Mouse (Mus musculus): ENCODE data around the gene Ccdc159. TPM values are rescaled to one million over a fixed set of nuclear protein-coding genes. Genes with fewer than 3 reads are reported as not detected.

Gene Ccdc159
- polyA plus RNA-seq (2014; fragmentation: Nextera tagmentation; extraction: Ambion mirVana), result 2.5 and 3.1 TPM in 2 replicates

DNA sequence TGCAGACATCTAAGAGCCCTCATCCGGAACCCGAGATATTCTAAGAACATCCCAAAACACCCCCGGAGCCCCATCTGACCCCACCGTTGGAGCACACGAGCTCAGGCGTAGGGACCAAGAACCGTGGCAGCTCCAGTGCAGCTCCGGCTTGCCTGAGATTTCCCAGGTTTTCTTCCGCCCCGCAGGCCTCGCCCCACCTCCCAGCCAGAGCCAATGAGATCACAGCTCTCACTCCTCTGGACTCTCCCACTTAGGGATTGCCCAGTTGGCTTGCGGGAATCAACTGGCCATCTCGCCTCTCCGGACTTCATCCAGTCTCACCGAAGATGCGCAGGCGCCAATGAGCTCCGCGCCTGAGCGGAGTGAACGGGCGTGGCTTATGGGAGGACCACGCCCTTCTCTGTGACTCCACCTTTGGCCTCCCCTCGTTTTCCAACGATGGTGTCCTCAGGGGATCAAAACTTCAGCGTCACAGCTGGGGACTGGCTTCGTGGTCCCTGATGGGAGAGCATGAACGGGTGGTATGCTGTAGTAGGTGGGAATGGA is at the start of gene Ccdc159, which contains the start of gene Tmem205:
Gene Ccdc159 (plus strand): TSS at position 264 of the 546 bp plus-strand sequence.
Gene Tmem205 (minus strand): TSS at position 349 of the 546 bp plus-strand sequence.
- peak within 1 kb of the TSS; percentile 63 for H3K4me2 ChIP-seq (ENCODE audit: low read depth, low read length)
- ATAC-seq (replicated peaks; ENCODE audit: insufficient number of reproducible peaks, low FRiP score, low TSS enrichment, low read depth), result peak; percentile 95
- H3K4me1 ChIP-seq (ENCODE audit: control insufficient read depth, insufficient read depth, low read length), result no peaks in the 10 kb centered on the region; the same call in 1 of the 2 replicates
- peak within 1 kb of the TSS; percentile 53 for H3K4me3 ChIP-seq (ENCODE audit: low read depth, low read length)
- H3K36me3 ChIP-seq (replicated peaks; ENCODE audit: control insufficient read depth, insufficient read depth, low read depth, low read length), result no peaks in the 10 kb centered on the region
- H3K27ac ChIP-seq (replicated peaks; ENCODE audit: low read depth, low read length), result no peak within 1 kb of the TSS
- DNase-seq (ENCODE audit: low spot score), result peak; percentile 97
- H3K9me3 ChIP-seq (replicated peaks; ENCODE audit: control insufficient read depth, low read length), result no peaks in the 10 kb centered on the region
- H3K9ac ChIP-seq (replicated peaks; ENCODE audit: low read length), result peak within 1 kb of the TSS; percentile 76
- no peaks in the 10 kb centered on the region for H3K27me3 ChIP-seq (ENCODE audit: control insufficient read depth, insufficient read depth, low read length)
- WGBS, result under 1% methylated on average over 28 of the region's 28 CpGs

DNA sequence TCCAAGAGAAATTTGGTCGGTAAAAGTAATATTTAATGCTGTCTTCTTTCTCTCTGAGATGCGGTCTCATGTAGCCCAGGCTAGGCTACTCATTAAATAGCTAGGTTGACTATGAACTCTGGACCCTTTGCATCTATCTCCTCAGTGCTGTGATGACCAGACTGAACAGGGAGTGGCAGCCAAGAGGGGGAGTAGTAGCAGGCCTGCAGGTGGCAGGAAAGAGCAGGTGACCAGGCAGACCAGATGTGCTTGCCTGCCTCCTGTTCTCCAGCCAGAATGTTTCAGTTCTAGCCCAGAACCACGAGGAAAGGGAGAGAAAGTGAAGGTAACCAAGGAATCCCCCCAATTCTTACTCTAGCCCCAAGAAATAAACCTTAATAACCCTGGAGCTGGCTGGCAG is 38.0 kb upstream of the Ccdc159 start:
- Histone ChIP-seq H3K9ac (replicated peaks; ENCODE audit: low read length) (no peak overlapping the region), H3K27ac (replicated peaks; ENCODE audit: low read depth, low read length) (no peak overlapping the region), H3K4me2 (ENCODE audit: low read depth, low read length) (no peak overlapping the region), H3K4me1 (ENCODE audit: control insufficient read depth, insufficient read depth, low read length) (no peaks in the 10 kb centered on the region), H3K36me3 (replicated peaks; ENCODE audit: control insufficient read depth, insufficient read depth, low read depth, low read length) (no peaks in the 10 kb centered on the region), H3K9me3 (replicated peaks; ENCODE audit: control insufficient read depth, low read length) (no peaks in the 10 kb centered on the region), H3K27me3 (ENCODE audit: control insufficient read depth, insufficient read depth, low read length) (no peaks in the 10 kb centered on the region), H3K4me3 (ENCODE audit: low read depth, low read length) (no peak overlapping the region)
- ATAC-seq (replicated peaks; ENCODE audit: insufficient number of reproducible peaks, low FRiP score, low TSS enrichment, low read depth) (no peak), DNase-seq (ENCODE audit: low spot score) (no peak)
- WGBS, result 68% methylated on average over 3 of the region's 3 CpGs

- peak overlapping the region; percentile 44 for H3K4me2 ChIP-seq (ENCODE audit: low read depth, low read length)
- H3K27ac ChIP-seq (replicated peaks; ENCODE audit: low read depth, low read length), result no peak overlapping the region
- H3K9me3 ChIP-seq (replicated peaks; ENCODE audit: control insufficient read depth, low read length), result no peaks in the 10 kb centered on the region
- WGBS, result 17% methylated on average over 10 of the region's 10 CpGs
- H3K4me3 ChIP-seq (ENCODE audit: low read depth, low read length), result peak overlapping the region; percentile 35
- no peaks in the 10 kb centered on the region for H3K27me3 ChIP-seq (ENCODE audit: control insufficient read depth, insufficient read depth, low read length)
- peak; percentile 81 for ATAC-seq (replicated peaks; ENCODE audit: insufficient number of reproducible peaks, low FRiP score, low TSS enrichment, low read depth)
- H3K9ac ChIP-seq (replicated peaks; ENCODE audit: low read length), result peak overlapping the region; percentile 47
- peak; percentile 92 for DNase-seq (ENCODE audit: low spot score)
- H3K4me1 ChIP-seq (ENCODE audit: control insufficient read depth, insufficient read depth, low read length), result no peaks in the 10 kb centered on the region
- no peaks in the 10 kb centered on the region for H3K36me3 ChIP-seq (replicated peaks; ENCODE audit: control insufficient read depth, insufficient read depth, low read depth, low read length)
Observed at GRCm38 (mm10) chr9:21901223-21901820, 25.9 kb upstream of the Ccdc159 start.

GRCm38 (mm10) chr9:21904031-21904430 is 23.2 kb upstream of the Ccdc159 start:
- Histone ChIP-seq H3K4me1 (ENCODE audit: control insufficient read depth, insufficient read depth, low read length) (no peaks in the 10 kb centered on the region), H3K9ac (replicated peaks; ENCODE audit: low read length) (no peak overlapping the region), H3K27ac (replicated peaks; ENCODE audit: low read depth, low read length) (no peak overlapping the region), H3K4me3 (ENCODE audit: low read depth, low read length) (no peak overlapping the region), H3K4me2 (ENCODE audit: low read depth, low read length) (no peak overlapping the region), H3K27me3 (ENCODE audit: control insufficient read depth, insufficient read depth, low read length) (no peaks in the 10 kb centered on the region), H3K36me3 (replicated peaks; ENCODE audit: control insufficient read depth, insufficient read depth, low read depth, low read length) (no peaks in the 10 kb centered on the region), H3K9me3 (replicated peaks; ENCODE audit: control insufficient read depth, low read length) (no peaks in the 10 kb centered on the region)
- WGBS, result 89% methylated on average over 4 of the region's 4 CpGs
- no peak for DNase-seq (ENCODE audit: low spot score)
- no peak for ATAC-seq (replicated peaks; ENCODE audit: insufficient number of reproducible peaks, low FRiP score, low TSS enrichment, low read depth)

DNA sequence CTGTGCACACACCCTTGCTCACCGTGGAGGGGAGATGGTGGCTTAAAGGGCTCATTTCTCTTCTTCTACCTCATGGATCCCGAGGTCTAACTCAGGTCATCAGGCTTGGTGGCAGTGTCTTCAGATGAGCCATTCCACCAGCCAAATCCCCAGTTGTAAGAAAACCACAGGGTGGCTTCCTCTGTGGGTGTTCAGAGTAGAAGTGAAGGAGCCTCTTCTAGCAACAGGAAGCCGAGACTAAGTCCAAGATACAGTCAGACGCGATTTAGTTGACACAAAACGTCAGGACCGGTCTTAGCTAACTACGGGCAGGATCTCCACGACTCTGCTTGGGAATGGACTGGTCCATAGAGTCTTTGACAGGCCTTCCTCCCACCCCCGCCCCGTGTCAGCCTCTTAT is 19.1 kb upstream of the Ccdc159 start:
- Histone ChIP-seq H3K9me3 (replicated peaks; ENCODE audit: control insufficient read depth, low read length) (no peaks in the 10 kb centered on the region), H3K4me2 (ENCODE audit: low read depth, low read length) (no peak overlapping the region), H3K27ac (replicated peaks; ENCODE audit: low read depth, low read length) (no peak overlapping the region), H3K4me1 (ENCODE audit: control insufficient read depth, insufficient read depth, low read length) (no peaks in the 10 kb centered on the region), H3K36me3 (replicated peaks; ENCODE audit: control insufficient read depth, insufficient read depth, low read depth, low read length) (no peaks in the 10 kb centered on the region), H3K9ac (replicated peaks; ENCODE audit: low read length) (no peak overlapping the region), H3K4me3 (ENCODE audit: low read depth, low read length) (no peak overlapping the region), H3K27me3 (ENCODE audit: control insufficient read depth, insufficient read depth, low read length) (no peaks in the 10 kb centered on the region)
- DNase-seq (ENCODE audit: low spot score), result no peak
- WGBS, result 77% methylated on average over 11 of the region's 11 CpGs
- ATAC-seq (replicated peaks; ENCODE audit: insufficient number of reproducible peaks, low FRiP score, low TSS enrichment, low read depth), result no peak

GRCm38 (mm10) chr9:21909474-21910223 is 17.6 kb upstream of the Ccdc159 start:
- no peaks in the 10 kb centered on the region for H3K27me3 ChIP-seq (ENCODE audit: control insufficient read depth, insufficient read depth, low read length)
- ATAC-seq (replicated peaks; ENCODE audit: insufficient number of reproducible peaks, low FRiP score, low TSS enrichment, low read depth), result no peak
- H3K27ac ChIP-seq (replicated peaks; ENCODE audit: low read depth, low read length), result no peak overlapping the region
- H3K4me1 ChIP-seq (ENCODE audit: control insufficient read depth, insufficient read depth, low read length), result no peaks in the 10 kb centered on the region
- no peak overlapping the region for H3K4me2 ChIP-seq (ENCODE audit: low read depth, low read length)
- H3K36me3 ChIP-seq (replicated peaks; ENCODE audit: control insufficient read depth, insufficient read depth, low read depth, low read length), result no peaks in the 10 kb centered on the region
- H3K9ac ChIP-seq (replicated peaks; ENCODE audit: low read length), result no peak overlapping the region
- 72% methylated on average over 10 of the region's 10 CpGs for WGBS
- no peak for DNase-seq (ENCODE audit: low spot score)
- H3K4me3 ChIP-seq (ENCODE audit: low read depth, low read length), result no peak overlapping the region
- no peaks in the 10 kb centered on the region for H3K9me3 ChIP-seq (replicated peaks; ENCODE audit: control insufficient read depth, low read length)

DNA sequence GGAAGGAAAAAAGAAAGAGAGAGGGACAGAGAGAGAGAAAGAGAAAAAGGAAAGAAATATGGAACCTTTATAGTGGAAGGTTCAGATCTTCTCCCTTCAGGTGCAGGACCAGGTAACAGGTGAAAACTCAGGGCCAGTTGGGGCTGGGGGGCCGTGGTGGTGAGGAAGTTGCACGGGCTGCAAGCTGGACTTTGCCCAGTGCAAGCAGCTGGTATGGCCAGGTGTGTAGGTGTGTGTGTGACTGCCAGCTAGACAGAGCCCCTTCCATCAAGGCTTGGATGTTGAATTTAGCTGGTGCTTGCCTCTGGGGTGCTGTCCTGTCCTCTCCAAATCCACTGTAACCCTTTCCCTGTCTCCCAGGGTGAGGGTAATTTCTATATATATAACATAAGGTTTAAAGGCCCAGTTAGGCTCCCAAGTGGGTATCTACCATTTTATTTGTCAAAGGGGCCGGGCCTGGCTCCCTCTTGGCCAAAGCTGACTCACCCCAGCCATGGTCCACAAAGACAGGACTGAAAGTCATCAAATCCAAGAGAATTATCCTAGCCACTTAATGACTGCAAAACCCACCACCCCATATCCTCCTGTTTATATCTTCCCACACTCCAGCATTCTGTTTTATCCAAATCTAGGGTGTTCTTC is 10.3 kb upstream of the Ccdc159 start:
- no peaks in the 10 kb centered on the region for H3K9me3 ChIP-seq (replicated peaks; ENCODE audit: control insufficient read depth, low read length)
- H3K27ac ChIP-seq (replicated peaks; ENCODE audit: low read depth, low read length), result no peak overlapping the region
- no peak overlapping the region; the same call in 1 of the 2 replicates for H3K9ac ChIP-seq (replicated peaks; ENCODE audit: low read length)
- H3K4me3 ChIP-seq (ENCODE audit: low read depth, low read length), result no peak overlapping the region; the same call in 1 of the 2 replicates
- WGBS, result 81% methylated on average over 3 of the region's 3 CpGs
- H3K27me3 ChIP-seq (ENCODE audit: control insufficient read depth, insufficient read depth, low read length), result no peaks in the 10 kb centered on the region; the same call in 1 of the 2 replicates
- no peak overlapping the region; the same call in 1 of the 2 replicates for H3K4me2 ChIP-seq (ENCODE audit: low read depth, low read length)
- ATAC-seq (replicated peaks; ENCODE audit: insufficient number of reproducible peaks, low FRiP score, low TSS enrichment, low read depth) (no peak), DNase-seq (ENCODE audit: low spot score) (no peak)
- H3K4me1 ChIP-seq (ENCODE audit: control insufficient read depth, insufficient read depth, low read length), result no peaks in the 10 kb centered on the region
- no peaks in the 10 kb centered on the region for H3K36me3 ChIP-seq (replicated peaks; ENCODE audit: control insufficient read depth, insufficient read depth, low read depth, low read length)

All from embryonic facial prominence, embryonic 11.5 days (tissue).